Mouse (Mus musculus) intestine, postnatal 0 days (tissue): Measurements from ENCODE around the gene Thrsp. TPM values are rescaled to one million over a fixed set of nuclear protein-coding genes. Genes with fewer than 3 reads are reported as not detected.

Experiments
- ATAC-seq: fragments of 200-750 bp; cut with Nextera tagmentation; 2 replicates; pipeline ENCODE4 v1.8.0; 2017; ENCODE audit warnings: mild to moderate bottlenecking, moderate TSS enrichment, moderate library complexity
- H3K27ac ChIP-seq: fragments of 300-500 bp; sonication (generic); 2 replicates; pipeline ENCODE4 v1.5.1; 2014; ENCODE audit warnings: mild to moderate bottlenecking, low read depth, low read length, moderate library complexity
- H3K27me3 ChIP-seq: fragments of 300-500 bp; sonication (generic); replicated peaks from 2 replicates; pipeline ENCODE4 v1.6.1; 2014; ENCODE audit warnings: low read length, mixed read lengths; ENCODE audit not compliant: control insufficient read depth, insufficient read depth
- H3K36me3 ChIP-seq: fragments of 300-500 bp; sonication (generic); 2 replicates; pipeline ENCODE4 v1.6.1; 2014; ENCODE audit warnings: mild to moderate bottlenecking, moderate library complexity; ENCODE audit not compliant: control insufficient read depth, insufficient read depth
- H3K4me1 ChIP-seq: fragments of 300-500 bp; sonication (generic); replicated peaks from 2 replicates; pipeline ENCODE4 v1.6.1; 2014; ENCODE audit warnings: antibody characterized with exemption, low read length, mixed read lengths; ENCODE audit not compliant: control insufficient read depth, insufficient read depth
- H3K4me2 ChIP-seq: fragments of 300-500 bp; sonication (generic); replicated peaks from 2 replicates; pipeline ENCODE4 v1.6.1; 2014; ENCODE audit warnings: low read depth, mild to moderate bottlenecking, moderate library complexity
- H3K4me3 ChIP-seq: fragments of 300-500 bp; sonication (generic); 2 replicates; pipeline ENCODE4 v1.5.1; 2014; ENCODE audit warnings: low read depth, low read length
- H3K9ac ChIP-seq: fragments of 300-500 bp; sonication (generic); 2 replicates; pipeline ENCODE4 v1.6.1; 2014; ENCODE audit warnings: mild to moderate bottlenecking, low read depth, low read length
- H3K9me3 ChIP-seq: fragments of 300-500 bp; sonication (generic); 2 replicates; pipeline ENCODE4 v1.6.1; 2016; ENCODE audit warnings: mixed run types; ENCODE audit not compliant: control insufficient read depth
- CTCF ChIP-seq: sonication (generic); IDR thresholded peaks from 2 replicates; pipeline ENCODE4 v1.5.1; 2016; ENCODE audit warnings: low read depth, mild to moderate bottlenecking, control low read depth, antibody characterized with exemption, moderate library complexity
- WGBS: fragments of 180-500 bp; shearing (Covaris S2); extraction: QIAGEN DNeasy Blood & Tissue Kit; methylation state at CpG from one replicate; pipeline ENCODE4 v1.1.7; 2014; 5-methylcytosine and 5-hydroxymethylcytosine counted together
- polyA plus RNA-seq: library from polyadenylated mRNA; unstranded; fragments of >200 nt; fragmentation: Nextera tagmentation; extraction: Ambion mirVana; gene quantifications from 2 replicates; pipeline ENCODE4 v1.2.1, GENCODE M21; 2015

Thrsp gene
- polyA plus RNA-seq, 1 experiment from 2014 or later = 2.4 TPM

- ATAC-seq = no peak
- Histone ChIP-seq H3K27ac (0 out of 2 replicates have a peak overlapping the region, but pooled peaks have one; percentile 9), H3K9ac (no peak overlapping the region), H3K4me1 (no peaks in the 10 kb centered on the region), H3K4me2 (no peak overlapping the region), H3K4me3 (no peak overlapping the region), H3K9me3 (no peaks in the 10 kb centered on the region), H3K27me3 (no peaks in the 10 kb centered on the region), H3K36me3 (peaks cover 68% of the 10 kb centered on the region)
- no peak for TF ChIP-seq CTCF
- 73% methylated on average over 7 of the region's 7 CpGs for WGBS
Measured at GRCm38 (mm10) chr7:97386106-97386805, 31.3 kb downstream of the Thrsp start.

DNA sequence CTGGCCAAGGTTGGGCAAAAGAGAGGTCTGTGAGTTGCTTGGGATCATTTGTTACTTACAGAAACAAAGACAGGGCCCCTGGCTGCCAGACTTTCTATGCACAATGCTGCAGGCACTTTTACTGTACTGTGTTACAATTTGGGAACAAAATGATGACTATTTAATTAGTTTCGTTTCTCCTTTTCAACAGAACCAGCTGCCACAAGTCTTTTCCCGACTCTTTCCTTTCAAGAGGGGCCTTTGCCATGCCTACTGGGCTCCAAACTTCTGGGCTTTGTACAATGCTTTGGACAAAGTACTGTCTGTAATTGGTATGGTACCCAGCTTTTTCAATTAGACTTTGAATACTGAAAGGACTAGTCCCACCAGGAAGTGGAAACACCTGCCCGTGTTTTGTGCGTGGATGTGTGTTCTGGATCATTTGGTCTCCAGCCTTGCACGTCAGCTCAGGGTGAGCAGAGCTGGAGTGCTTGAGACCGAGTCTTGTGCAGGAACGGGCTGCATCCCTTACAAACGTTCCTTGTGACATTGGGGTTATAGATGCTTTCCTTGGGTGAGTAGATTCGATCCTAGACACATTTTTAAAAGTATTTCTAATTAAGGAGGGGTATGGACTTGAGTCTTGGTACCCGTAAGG lies 33.9 kb downstream of the Thrsp start:
- H3K27me3 ChIP-seq = no peaks in the 10 kb centered on the region
- H3K4me3 ChIP-seq = no peak overlapping the region
- H3K4me1 ChIP-seq = no peaks in the 10 kb centered on the region
- H3K9ac ChIP-seq = no peak overlapping the region
- no peak for ATAC-seq
- no peak for TF ChIP-seq CTCF
- peaks cover 74% of the 10 kb centered on the region for H3K36me3 ChIP-seq
- WGBS = 88% methylated on average over 10 of the region's 10 CpGs
- no peaks in the 10 kb centered on the region for H3K9me3 ChIP-seq
- no peak overlapping the region for H3K27ac ChIP-seq
- no peak overlapping the region for H3K4me2 ChIP-seq

- no peaks in the 10 kb centered on the region for H3K4me1 ChIP-seq
- H3K4me3 ChIP-seq = no peak overlapping the region
- no peaks in the 10 kb centered on the region for H3K27me3 ChIP-seq
- H3K4me2 ChIP-seq = no peak overlapping the region
- H3K9ac ChIP-seq = no peak overlapping the region
- H3K9me3 ChIP-seq = no peaks in the 10 kb centered on the region
- TF ChIP-seq CTCF = no peak
- peaks cover 76% of the 10 kb centered on the region for H3K36me3 ChIP-seq
- no peak for ATAC-seq
- H3K27ac ChIP-seq = no peak overlapping the region
- WGBS = 93% methylated on average over 8 of the region's 8 CpGs
Measured at GRCm38 (mm10) chr7:97382661-97383060, 34.9 kb downstream of the Thrsp start.

DNA sequence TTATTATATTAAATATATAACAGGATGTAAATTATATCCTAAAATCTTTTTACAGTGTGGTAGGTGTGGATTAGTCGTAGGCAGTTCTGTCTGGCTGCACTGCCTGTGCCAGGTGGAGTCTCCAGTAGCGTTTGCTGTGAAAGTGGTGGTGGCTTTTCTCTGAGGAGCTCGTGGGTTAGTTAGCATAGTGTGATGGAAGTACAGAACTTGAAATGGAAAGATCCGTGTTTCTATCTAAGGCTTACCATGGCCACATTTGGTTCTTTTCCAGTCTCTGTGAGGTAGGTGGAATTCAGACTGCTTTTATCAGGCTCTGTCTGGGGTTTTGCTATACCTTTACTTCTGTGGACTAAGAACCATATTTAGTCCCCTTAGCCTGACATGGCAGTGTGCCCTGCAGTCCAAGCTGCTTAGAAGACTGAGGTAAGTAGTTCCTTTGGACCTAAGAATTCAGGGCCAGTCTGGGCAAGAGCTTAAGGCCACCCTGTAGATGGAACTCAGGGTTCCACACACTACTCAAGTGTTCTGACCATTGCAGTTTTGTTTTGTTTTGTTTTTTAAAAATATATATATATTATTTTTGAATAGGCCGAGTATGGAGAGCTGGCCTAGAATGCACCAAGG lies 36.9 kb downstream of the Thrsp start:
- H3K4me3 ChIP-seq = no peak overlapping the region
- H3K4me2 ChIP-seq = no peak overlapping the region
- no peaks in the 10 kb centered on the region for H3K27me3 ChIP-seq
- H3K36me3 ChIP-seq = peaks cover 71% of the 10 kb centered on the region
- ATAC-seq = no peak
- no peak for TF ChIP-seq CTCF
- no peaks in the 10 kb centered on the region for H3K9me3 ChIP-seq
- no peaks in the 10 kb centered on the region for H3K4me1 ChIP-seq
- H3K27ac ChIP-seq = no peak overlapping the region; the same call in 1 of the 2 replicates
- WGBS = 90% methylated on average over 5 of the region's 5 CpGs
- H3K9ac ChIP-seq = no peak overlapping the region

- no peak overlapping the region for H3K4me2 ChIP-seq
- 90% methylated on average over 5 of the region's 5 CpGs for WGBS
- peaks cover 70% of the 10 kb centered on the region for H3K36me3 ChIP-seq
- no peak for ATAC-seq
- H3K27me3 ChIP-seq = no peaks in the 10 kb centered on the region
- TF ChIP-seq CTCF = no peak
- H3K27ac ChIP-seq = no peak overlapping the region
- H3K9me3 ChIP-seq = no peaks in the 10 kb centered on the region
- no peaks in the 10 kb centered on the region for H3K4me1 ChIP-seq
- no peak overlapping the region for H3K9ac ChIP-seq
- H3K4me3 ChIP-seq = no peak overlapping the region
Measured at GRCm38 (mm10) chr7:97379304-97379703, 38.2 kb downstream of the Thrsp start.

- no peak overlapping the region for H3K4me3 ChIP-seq
- H3K4me1 ChIP-seq = no peaks in the 10 kb centered on the region; the same call in 1 of the 2 replicates
- no peak for ATAC-seq
- WGBS = 49% methylated on average over 2 of the region's 2 CpGs
- no peak for TF ChIP-seq CTCF
- H3K9ac ChIP-seq = no peak overlapping the region
- no peaks in the 10 kb centered on the region for H3K9me3 ChIP-seq
- no peak overlapping the region for H3K4me2 ChIP-seq
- no peaks in the 10 kb centered on the region for H3K27me3 ChIP-seq
- H3K27ac ChIP-seq = no peak overlapping the region; the same call in 1 of the 2 replicates
- peaks cover 46% of the 10 kb centered on the region for H3K36me3 ChIP-seq
Measured at GRCm38 (mm10) chr7:97375906-97376305, 41.6 kb downstream of the Thrsp start.
